Mouse (Mus musculus): ENCODE results near the gene Dhx16. TPM values are rescaled to one million over a fixed set of nuclear protein-coding genes. Genes with fewer than 3 reads are reported as not detected.
A peak's percentile ranks its signal among the peaks of the same experiment; 100 is the strongest.

The Dhx16 gene
- polyA plus RNA-seq, 1 experiment from 2014 or later, result 53.0 TPM

MicroRNAs within 50 kb of the gene (microRNA counts, 519-probe panel; counts per million panel counts)
- 1,255 counts per million, percentile 77 among the panel's probes with 10 or more counts for microRNA mmu-miR-1894-3p
- microRNA mmu-miR-1894-5p, result 1,255 counts per million, percentile 77 among the panel's probes with 10 or more counts

Other genes with a start within 250 kb of the Dhx16 start
- gene Mucl3, start 236.1 kb upstream of the Dhx16 start, polyA plus RNA-seq (2016; fragmentation: Nextera tagmentation; extraction: Ambion mirVana), result 0.08 and 0.10 TPM in 2 replicates
- 16.7 and 17.4 TPM in 2 replicates for gene Vars2, start 212.2 kb upstream of the Dhx16 start, polyA plus RNA-seq (2016; fragmentation: Nextera tagmentation; extraction: Ambion mirVana)
- 45.7 and 56.5 TPM in 2 replicates for gene Gtf2h4, start 206.1 kb upstream of the Dhx16 start, polyA plus RNA-seq (2016; fragmentation: Nextera tagmentation; extraction: Ambion mirVana)
- 134 and 184 TPM in 2 replicates for gene Ddr1, start 175.2 kb upstream of the Dhx16 start, polyA plus RNA-seq (2016; fragmentation: Nextera tagmentation; extraction: Ambion mirVana)
- gene Ier3, start 58.1 kb upstream of the Dhx16 start, polyA plus RNA-seq (2016; fragmentation: Nextera tagmentation; extraction: Ambion mirVana), result 3.8 and 4.8 TPM in 2 replicates
- gene Flot1, start 56.6 kb upstream of the Dhx16 start, polyA plus RNA-seq (2016; fragmentation: Nextera tagmentation; extraction: Ambion mirVana), result 58.4 and 63.7 TPM in 2 replicates
- 1,604 and 1,655 TPM in 2 replicates for gene Tubb5, start 41.5 kb upstream of the Dhx16 start, polyA plus RNA-seq (2016; fragmentation: Nextera tagmentation; extraction: Ambion mirVana)
- gene Mdc1, start 38.3 kb upstream of the Dhx16 start, polyA plus RNA-seq (2016; fragmentation: Nextera tagmentation; extraction: Ambion mirVana), result 18.3 and 20.7 TPM in 2 replicates
- gene Nrm, start 18.5 kb upstream of the Dhx16 start, polyA plus RNA-seq (2016; fragmentation: Nextera tagmentation; extraction: Ambion mirVana), result 70.1 and 75.9 TPM in 2 replicates
- 29.6 and 32.2 TPM in 2 replicates for gene Ppp1r18, start 14.2 kb upstream of the Dhx16 start, polyA plus RNA-seq (2016; fragmentation: Nextera tagmentation; extraction: Ambion mirVana)
- 27.7 and 29.7 TPM in 2 replicates for gene 2310061I04Rik, start 17.6 kb downstream of the Dhx16 start, polyA plus RNA-seq (2016; fragmentation: Nextera tagmentation; extraction: Ambion mirVana)
- gene Atat1, start 30.3 kb downstream of the Dhx16 start, polyA plus RNA-seq (2016; fragmentation: Nextera tagmentation; extraction: Ambion mirVana), result 136 and 227 TPM in 2 replicates
- 75.7 and 88.1 TPM in 2 replicates for gene Mrps18b, start 36.6 kb downstream of the Dhx16 start, polyA plus RNA-seq (2016; fragmentation: Nextera tagmentation; extraction: Ambion mirVana)
- 59.9 and 64.5 TPM in 2 replicates for gene Ppp1r10, start 36.6 kb downstream of the Dhx16 start, polyA plus RNA-seq (2016; fragmentation: Nextera tagmentation; extraction: Ambion mirVana)
- gene Abcf1, start 89.9 kb downstream of the Dhx16 start, polyA plus RNA-seq (2016; fragmentation: Nextera tagmentation; extraction: Ambion mirVana), result 105 and 116 TPM in 2 replicates
- gene Gnl1, start 100.0 kb downstream of the Dhx16 start, polyA plus RNA-seq (2016; fragmentation: Nextera tagmentation; extraction: Ambion mirVana), result 50.5 and 55.2 TPM in 2 replicates
- 46.1 and 52.0 TPM in 2 replicates for gene Prr3, start 100.4 kb downstream of the Dhx16 start, polyA plus RNA-seq (2016; fragmentation: Nextera tagmentation; extraction: Ambion mirVana)
- 4.3 and 4.9 TPM in 2 replicates for gene H2-T24, start 140.7 kb downstream of the Dhx16 start, polyA plus RNA-seq (2016; fragmentation: Nextera tagmentation; extraction: Ambion mirVana)
- 4.0 and 4.2 TPM in 2 replicates for gene H2-T23, start 153.0 kb downstream of the Dhx16 start, polyA plus RNA-seq (2016; fragmentation: Nextera tagmentation; extraction: Ambion mirVana)
- 7.4 and 8.9 TPM in 2 replicates for gene H2-T22, start 162.9 kb downstream of the Dhx16 start, polyA plus RNA-seq (2016; fragmentation: Nextera tagmentation; extraction: Ambion mirVana)
- gene Gm6034, start 163.1 kb downstream of the Dhx16 start, polyA plus RNA-seq (2016; fragmentation: Nextera tagmentation; extraction: Ambion mirVana), result not detected in 2 replicates
- gene Gm11127, start 178.6 kb downstream of the Dhx16 start, polyA plus RNA-seq (2016; fragmentation: Nextera tagmentation; extraction: Ambion mirVana), result not detected in 2 replicates
- not detected in 2 replicates for gene Gm19684, start 241.9 kb downstream of the Dhx16 start, polyA plus RNA-seq (2016; fragmentation: Nextera tagmentation; extraction: Ambion mirVana)
- gene Gm7030, start 249.6 kb downstream of the Dhx16 start, polyA plus RNA-seq (2016; fragmentation: Nextera tagmentation; extraction: Ambion mirVana), result not detected in 2 replicates

All from hindbrain, embryonic 10.5 days (tissue).